15 mouse cellular contexts compared by ENCODE assay signal in genomic region chr11:53642744-53643279, GRCm38 (mm10). TPM values are rescaled to one million over a fixed set of nuclear protein-coding genes. Genes with fewer than 3 reads are reported as not detected.
DNase-seq lines count a peak whose midpoint lies in the region; ATAC-seq and TF ChIP-seq lines count a peak whose summit lies in the region.
"Had no signal": no experiment of that assay in that cellular context is flagged by ENCODE, and none has a peak within 500 bp of the region (broad histone marks: within the 10 kb centered on the region; RNA-seq: fewer than 3 reads in every experiment).

No protein-coding gene starts in this region.

- DNase-seq in hindbrain, embryonic 11.5 days (ENCODE audit: low spot score): peak; percentile 7
- no peak for DNase-seq in hindbrain, embryonic 14.5 days (ENCODE audit: low spot score)
- DNase-seq in midbrain, postnatal 0 days (ENCODE audit: low spot score): no peak
- DNase-seq in midbrain, embryonic 11.5 days (ENCODE audit: low spot score, missing footprints): no peak
- DNase-seq in MEL (ENCODE audit: low read depth, low spot score): peak; percentile 68
- DNase-seq in splenic B cell, adult 2 months (ENCODE audit: low read depth, low spot score): peak; percentile 22
- no peak for DNase-seq in frontal cortex, postnatal 36 days (ENCODE audit: low spot score in 2 of 2)
- DNase-seq in adrenal gland, adult 18-20 months (ENCODE audit: low spot score in 2 of 2): no peak
- DNase-seq: kidney, postnatal 10 days had no signal

- H3K4me2 ChIP-seq in hindbrain, embryonic 11.5 days (replicated peaks; ENCODE audit: low read depth, low read length): no peak overlapping the region
- H3K4me2 ChIP-seq in hindbrain, embryonic 14.5 days (replicated peaks): no peak overlapping the region
- no peak overlapping the region for H3K4me2 ChIP-seq in midbrain, postnatal 0 days (ENCODE audit: low read depth, low read length, poor library complexity, severe bottlenecking)
- no peak overlapping the region for H3K4me2 ChIP-seq in midbrain, embryonic 11.5 days
- H3K4me2 ChIP-seq: hindbrain, embryonic 13.5 days had no signal

- no peaks in the 10 kb centered on the region for H3K4me1 ChIP-seq in hindbrain, embryonic 11.5 days (replicated peaks; ENCODE audit: control insufficient read depth, insufficient read depth, low read length)
- no peaks in the 10 kb centered on the region for H3K4me1 ChIP-seq in hindbrain, embryonic 14.5 days (replicated peaks; ENCODE audit: control insufficient read depth, insufficient read depth, low read length)
- no peaks in the 10 kb centered on the region for H3K4me1 ChIP-seq in midbrain, postnatal 0 days (ENCODE audit: insufficient read depth, low read length)
- no peaks in the 10 kb centered on the region for H3K4me1 ChIP-seq in midbrain, embryonic 11.5 days (ENCODE audit: control insufficient read depth, insufficient read depth, low read length)
- H3K4me1 ChIP-seq in MEL (ENCODE audit: control insufficient read depth in 1 of 2, insufficient read depth in 2 of 2, low read length in 2 of 2): peaks cover 11 to 20% of the 10 kb centered on the region in 2 experiments
- H3K4me1 ChIP-seq: hindbrain, embryonic 13.5 days; midbrain, embryonic 10.5 days had no signal

- peaks cover under 1% of the 10 kb centered on the region; the same call in 1 of the 2 replicates for H3K27me3 ChIP-seq in hindbrain, embryonic 11.5 days (ENCODE audit: control insufficient read depth, insufficient read depth, low read length)
- H3K27me3 ChIP-seq in hindbrain, embryonic 14.5 days (ENCODE audit: control insufficient read depth, insufficient read depth, low read length): no peaks in the 10 kb centered on the region
- no peaks in the 10 kb centered on the region for H3K27me3 ChIP-seq in midbrain, postnatal 0 days (ENCODE audit: insufficient read depth, low read length)
- no peaks in the 10 kb centered on the region for H3K27me3 ChIP-seq in midbrain, embryonic 11.5 days (ENCODE audit: control insufficient read depth, insufficient read depth, low read length)
- H3K27me3 ChIP-seq in MEL (ENCODE audit: control insufficient read depth in 1 of 2, insufficient read depth in 2 of 2, low read length in 2 of 2): no peaks in the 10 kb centered on the region
- no peaks in the 10 kb centered on the region for H3K27me3 ChIP-seq in splenic B cell, adult 2 months (ENCODE audit: control insufficient read depth, insufficient read depth, low read length, poor library complexity, severe bottlenecking)

- ATAC-seq in hindbrain, embryonic 11.5 days (ENCODE audit: low FRiP score): no peak
- no peak for ATAC-seq in hindbrain, embryonic 14.5 days (ENCODE audit: low FRiP score)
- no peak for ATAC-seq in midbrain, postnatal 0 days (ENCODE audit: low FRiP score)
- ATAC-seq in midbrain, embryonic 11.5 days (ENCODE audit: low FRiP score): no peak

- H3K4me3 ChIP-seq in hindbrain, embryonic 11.5 days (ENCODE audit: low read depth, low read length): no peak overlapping the region
- H3K4me3 ChIP-seq in hindbrain, embryonic 14.5 days (replicated peaks; ENCODE audit: low read length): no peak overlapping the region
- H3K4me3 ChIP-seq in midbrain, postnatal 0 days (ENCODE audit: low read depth, low read length): no peak overlapping the region
- no peak overlapping the region for H3K4me3 ChIP-seq in midbrain, embryonic 11.5 days (ENCODE audit: low read depth, low read length)
- H3K4me3 ChIP-seq in MEL (ENCODE audit: control insufficient read depth in 1 of 2, insufficient read depth in 1 of 2, low read depth in 2 of 2, low read length in 2 of 2): peak overlapping the region in 1 of 2 experiments; percentile 19; a peak in 1 of 4 replicates
- H3K4me3 ChIP-seq: hindbrain, embryonic 13.5 days; midbrain, embryonic 10.5 days had no signal

- 79% methylated on average over 12 of the region's 12 CpGs for WGBS in hindbrain, embryonic 11.5 days
- 79% methylated on average over 12 of the region's 12 CpGs for WGBS in hindbrain, embryonic 14.5 days
- WGBS in midbrain, postnatal 0 days: 73% methylated on average over 12 of the region's 12 CpGs
- 81% methylated on average over 12 of the region's 12 CpGs for WGBS in midbrain, embryonic 11.5 days

- no peaks in the 10 kb centered on the region for H3K9me3 ChIP-seq in hindbrain, embryonic 11.5 days (ENCODE audit: control insufficient read depth, low read length)
- H3K9me3 ChIP-seq in hindbrain, embryonic 14.5 days (ENCODE audit: control insufficient read depth, low read length): no peaks in the 10 kb centered on the region
- no peaks in the 10 kb centered on the region for H3K9me3 ChIP-seq in midbrain, postnatal 0 days (ENCODE audit: low read length)
- no peaks in the 10 kb centered on the region for H3K9me3 ChIP-seq in midbrain, embryonic 11.5 days (ENCODE audit: control insufficient read depth, low read length)
- H3K9me3 ChIP-seq in MEL (replicated peaks; ENCODE audit: insufficient read depth, low read length): no peaks in the 10 kb centered on the region
- H3K9me3 ChIP-seq: hindbrain, embryonic 13.5 days; midbrain, embryonic 10.5 days had no signal

- peak in 1 of 2 experiments; percentile 17; a peak in 2 of 4 replicates for TF ChIP-seq EP300 in MEL (IDR thresholded peaks at IDR 0.05; ENCODE audit: low read depth in 1 of 2, low read length in 2 of 2)

- H3K79me2 ChIP-seq in MEL (ENCODE audit: control insufficient read depth, insufficient read depth, low read length, poor library complexity): no peaks in the 10 kb centered on the region

- H3K9ac ChIP-seq in hindbrain, embryonic 11.5 days (ENCODE audit: low read depth, low read length): no peak overlapping the region
- H3K9ac ChIP-seq in hindbrain, embryonic 14.5 days: no peak overlapping the region
- H3K9ac ChIP-seq in midbrain, postnatal 0 days (replicated peaks; ENCODE audit: low read length, poor library complexity, severe bottlenecking): no peak overlapping the region
- H3K9ac ChIP-seq in midbrain, embryonic 11.5 days (ENCODE audit: low read length): no peak overlapping the region
- H3K9ac ChIP-seq in MEL (ENCODE audit: control insufficient read depth, low read depth, low read length, poor library complexity, severe bottlenecking): no peak overlapping the region; the same call in 1 of the 2 replicates
- H3K9ac ChIP-seq: hindbrain, embryonic 13.5 days had no signal

- H3K27ac ChIP-seq in hindbrain, embryonic 11.5 days (ENCODE audit: low read depth, low read length): no peak overlapping the region
- H3K27ac ChIP-seq in hindbrain, embryonic 14.5 days: no peak overlapping the region
- no peak overlapping the region for H3K27ac ChIP-seq in midbrain, postnatal 0 days (ENCODE audit: low read depth, low read length)
- H3K27ac ChIP-seq in midbrain, embryonic 11.5 days (ENCODE audit: low read depth, low read length): no peak overlapping the region
- no peak overlapping the region for H3K27ac ChIP-seq in MEL (ENCODE audit: control insufficient read depth, low read depth, low read length)
- H3K27ac ChIP-seq: hindbrain, embryonic 13.5 days; midbrain, embryonic 10.5 days had no signal

- peak; percentile 70 for TF ChIP-seq RAD21 in MEL (IDR thresholded peaks at IDR 0.05; ENCODE audit: low read depth, low read length)

- peak; percentile 48 for TF ChIP-seq CTCF in midbrain, postnatal 0 days (IDR thresholded peaks at IDR 0.05)
- TF ChIP-seq CTCF in MEL (IDR thresholded peaks at IDR 0.05 in 2 of 3, conservative IDR thresholded peaks at IDR 0.05 in 1 of 3; ENCODE audit: control insufficient read depth in 1 of 3, insufficient read depth in 1 of 3, low read depth in 2 of 3, low read length in 3 of 3, poor library complexity in 1 of 3, severe bottlenecking in 1 of 3): peak; percentile 78 to 94 (median 82)

- no peak for TF ChIP-seq POLR2A in MEL (IDR thresholded peaks at IDR 0.05; ENCODE audit: control insufficient read depth in 1 of 2, insufficient read depth in 1 of 2, low read depth in 1 of 2, low read length in 2 of 2, poor library complexity in 1 of 2)

- H3K36me3 ChIP-seq in hindbrain, embryonic 11.5 days (ENCODE audit: control insufficient read depth, insufficient read depth, low read length): no peaks in the 10 kb centered on the region
- H3K36me3 ChIP-seq in hindbrain, embryonic 14.5 days (replicated peaks; ENCODE audit: control insufficient read depth, insufficient read depth): no peaks in the 10 kb centered on the region
- H3K36me3 ChIP-seq in midbrain, postnatal 0 days (ENCODE audit: insufficient read depth, low read length): no peaks in the 10 kb centered on the region
- H3K36me3 ChIP-seq in midbrain, embryonic 11.5 days (ENCODE audit: control insufficient read depth, insufficient read depth, low read length): no peaks in the 10 kb centered on the region
- H3K36me3 ChIP-seq in MEL (ENCODE audit: control insufficient read depth in 1 of 2, insufficient read depth in 2 of 2, low read length in 2 of 2): peaks cover 0 to 9% of the 10 kb centered on the region in 2 experiments; a peak in 2 of 4 replicates
- H3K36me3 ChIP-seq in splenic B cell, adult 2 months (ENCODE audit: control insufficient read depth, insufficient read depth, low read length, poor library complexity, severe bottlenecking): no peaks in the 10 kb centered on the region
- H3K36me3 ChIP-seq: hindbrain, embryonic 13.5 days had no signal

TF ChIP-seq in MEL, 35 proteins besides CTCF, POLR2A, EP300 and RAD21 (continues in another document):
- TF ChIP-seq ZMIZ1 (IDR thresholded peaks at IDR 0.05; ENCODE audit: low read depth, low read length): no peak
- no peak for TF ChIP-seq CHD1 (IDR thresholded peaks at IDR 0.05; ENCODE audit: low read depth, low read length)

RNA-seq across cellular contexts. Expression of gene Il13, which starts 8.3 kb away (rescaled TPM):
- not detected in 2 replicates for polyA plus RNA-seq in hindbrain, embryonic 11.5 days (2014; fragmentation: Nextera tagmentation; extraction: Ambion mirVana)
- polyA plus RNA-seq in hindbrain, embryonic 14.5 days (2014; fragmentation: Nextera tagmentation; extraction: Ambion mirVana): not detected in 2 replicates
- not detected in 2 replicates for total RNA-seq in midbrain, postnatal 0 days (2014; rRNA removed)
- polyA plus RNA-seq in midbrain, postnatal 0 days (2015; fragmentation: Nextera tagmentation; extraction: Ambion mirVana): not detected in 2 replicates
- not detected in 2 replicates for polyA plus RNA-seq in midbrain, embryonic 11.5 days (2014; fragmentation: Nextera tagmentation; extraction: Ambion mirVana)
- not detected in 2 replicates for total RNA-seq in MEL (2012; rRNA removed)
- not detected for polyA plus RNA-seq in MEL (2012; ENCODE audit: insufficient read depth in 1 of 2, insufficient read length in 2 of 2, low read depth in 1 of 2, low replicate concordance in 2 of 2, missing spikeins in 1 of 2)
- not detected for total RNA-seq in adrenal gland, adult 18-20 months (2021)
- total RNA-seq: gastrocnemius, adult 18-20 months; left cerebral cortex, postnatal 10 days had no signal
- polyA plus RNA-seq: heart, embryonic 14.5 days; hindbrain, embryonic 13.5 days; liver, embryonic 16.5 days; midbrain, embryonic 10.5 days had no signal

RNA-seq across cellular contexts. Expression of gene Il4, which starts 24.3 kb away (rescaled TPM):
- polyA plus RNA-seq in hindbrain, embryonic 11.5 days (2014; fragmentation: Nextera tagmentation; extraction: Ambion mirVana): 2.3 and 2.8 TPM in 2 replicates
- polyA plus RNA-seq in hindbrain, embryonic 14.5 days (2014; fragmentation: Nextera tagmentation; extraction: Ambion mirVana): 8.3 and 8.5 TPM in 2 replicates
- not detected in 2 replicates for total RNA-seq in midbrain, postnatal 0 days (2014; rRNA removed)
- polyA plus RNA-seq in midbrain, postnatal 0 days (2015; fragmentation: Nextera tagmentation; extraction: Ambion mirVana): 3.9 and 4.9 TPM in 2 replicates
- 1.7 and 3.1 TPM in 2 replicates for polyA plus RNA-seq in midbrain, embryonic 11.5 days (2014; fragmentation: Nextera tagmentation; extraction: Ambion mirVana)
- total RNA-seq in MEL (2012; rRNA removed): 9.4 and 10.4 TPM in 2 replicates
- polyA plus RNA-seq in MEL (2012; ENCODE audit: insufficient read depth in 1 of 2, insufficient read length in 2 of 2, low read depth in 1 of 2, low replicate concordance in 2 of 2, missing spikeins in 1 of 2): 1 to 10 TPM in 1 of 2 experiments, not detected in 1; 4.3 TPM
- total RNA-seq in adrenal gland, adult 18-20 months (2021): not detected
- total RNA-seq: gastrocnemius, adult 18-20 months; left cerebral cortex, postnatal 10 days had no signal

Comparison
In these comparisons a context has a peak if more than half of its experiments do, and no peak if none do; other contexts are left out.
1. DNase-seq: peak in hindbrain, embryonic 11.5 days (single experiment), MEL (single experiment) and splenic B cell, adult 2 months (single experiment); none in hindbrain, embryonic 14.5 days (single experiment), midbrain, postnatal 0 days (single experiment), midbrain, embryonic 11.5 days (single experiment), frontal cortex, postnatal 36 days (0 of 2) and adrenal gland, adult 18-20 months (0 of 2).